Mouse (Mus musculus): ENCODE data around the gene Astn2. TPM values are rescaled to one million over a fixed set of nuclear protein-coding genes. Genes with fewer than 3 reads are reported as not detected.

Gene Astn2
- polyA plus RNA-seq, 1 experiment from 2014 or later: 2.9 TPM

GRCm38 (mm10) chr4:65758174-65758874 is 646.1 kb downstream of the Astn2 start:
- H3K36me3 ChIP-seq: no peaks in the 10 kb centered on the region
- H3K9me3 ChIP-seq (replicated peaks): no peaks in the 10 kb centered on the region
- no peak overlapping the region for H3K27ac ChIP-seq
- no peak overlapping the region for H3K4me2 ChIP-seq (replicated peaks)
- no peak overlapping the region for H3K4me3 ChIP-seq
- no peaks in the 10 kb centered on the region for H3K4me1 ChIP-seq
- peak; percentile 61; the same call in 1 of the 2 replicates for ATAC-seq (ENCODE audit: low FRiP score)
- no peak overlapping the region for H3K9ac ChIP-seq
- WGBS: 53% methylated on average over 5 of the region's 5 CpGs
- no peaks in the 10 kb centered on the region for H3K27me3 ChIP-seq

- no peak overlapping the region for H3K4me3 ChIP-seq
- no peak for ATAC-seq (ENCODE audit: low FRiP score)
- no peaks in the 10 kb centered on the region for H3K4me1 ChIP-seq
- no peaks in the 10 kb centered on the region for H3K27me3 ChIP-seq
- no peak overlapping the region for H3K9ac ChIP-seq
- H3K27ac ChIP-seq: no peak overlapping the region
- H3K4me2 ChIP-seq (replicated peaks): no peak overlapping the region
- 84% methylated on average over 3 of the region's 3 CpGs for WGBS
- H3K9me3 ChIP-seq (replicated peaks): no peaks in the 10 kb centered on the region
- H3K36me3 ChIP-seq: no peaks in the 10 kb centered on the region
Measured at GRCm38 (mm10) chr4:65752941-65753340, 651.5 kb downstream of the Astn2 start.

DNA sequence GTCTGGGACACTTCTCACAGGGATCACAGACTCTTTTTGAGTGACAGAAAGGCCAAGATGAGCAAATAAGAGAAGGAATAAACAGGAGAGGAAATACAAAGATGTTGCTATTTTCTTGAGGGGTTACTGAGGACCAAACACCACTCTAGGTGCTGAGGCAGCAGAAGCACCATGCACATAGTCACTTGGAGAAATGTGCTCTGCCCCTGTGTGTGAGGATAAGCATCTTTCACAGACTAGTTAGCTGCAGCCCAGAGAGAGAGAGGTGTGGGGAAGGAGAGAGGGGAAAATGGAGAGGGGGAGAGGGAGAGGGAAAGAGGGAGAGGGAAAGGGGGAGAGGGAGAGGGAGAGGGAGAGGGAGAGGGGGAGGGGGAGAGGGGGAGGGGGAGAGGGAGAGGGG is 659.6 kb downstream of the Astn2 start:
- no peaks in the 10 kb centered on the region for H3K27me3 ChIP-seq
- H3K27ac ChIP-seq: no peak overlapping the region
- no peak overlapping the region for H3K4me2 ChIP-seq (replicated peaks)
- ATAC-seq (ENCODE audit: low FRiP score): no peak
- no peaks in the 10 kb centered on the region for H3K9me3 ChIP-seq (replicated peaks)
- H3K9ac ChIP-seq: no peak overlapping the region
- H3K4me1 ChIP-seq: 0 out of 2 replicates have a peak, but pooled peaks cover 2% of the 10 kb centered on the region
- H3K4me3 ChIP-seq: no peak overlapping the region
- H3K36me3 ChIP-seq: no peaks in the 10 kb centered on the region

- H3K9ac ChIP-seq: no peak overlapping the region
- no peak overlapping the region for H3K4me3 ChIP-seq
- H3K9me3 ChIP-seq (replicated peaks): no peaks in the 10 kb centered on the region
- no peaks in the 10 kb centered on the region for H3K27me3 ChIP-seq
- H3K4me2 ChIP-seq (replicated peaks): no peak overlapping the region
- H3K27ac ChIP-seq: 0 out of 2 replicates have a peak overlapping the region, but pooled peaks have one; percentile 3
- WGBS: 68% methylated on average over 5 of the region's 5 CpGs
- H3K36me3 ChIP-seq: no peaks in the 10 kb centered on the region
- 0 out of 2 replicates have a peak, but pooled peaks cover 2% of the 10 kb centered on the region for H3K4me1 ChIP-seq
- no peak for ATAC-seq (ENCODE audit: low FRiP score)
Measured at GRCm38 (mm10) chr4:65744088-65744610, 660.3 kb downstream of the Astn2 start.

GRCm38 (mm10) chr4:65743160-65743691 is 661.2 kb downstream of the Astn2 start:
- Histone ChIP-seq H3K27ac (no peak overlapping the region), H3K9me3 (replicated peaks) (no peaks in the 10 kb centered on the region), H3K4me3 (no peak overlapping the region), H3K27me3 (no peaks in the 10 kb centered on the region), H3K4me1 (0 out of 2 replicates have a peak, but pooled peaks cover 2% of the 10 kb centered on the region), H3K9ac (no peak overlapping the region), H3K36me3 (no peaks in the 10 kb centered on the region), H3K4me2 (replicated peaks) (no peak overlapping the region)
- ATAC-seq (ENCODE audit: low FRiP score): no peak

- no peak for ATAC-seq (ENCODE audit: low FRiP score)
- Histone ChIP-seq H3K9me3 (replicated peaks) (no peaks in the 10 kb centered on the region), H3K4me3 (no peak overlapping the region), H3K27ac (no peak overlapping the region), H3K36me3 (no peaks in the 10 kb centered on the region), H3K4me2 (replicated peaks) (no peak overlapping the region), H3K27me3 (no peaks in the 10 kb centered on the region), H3K9ac (no peak overlapping the region), H3K4me1 (no peaks in the 10 kb centered on the region)
- WGBS: 79% methylated on average over 6 of the region's 6 CpGs
Measured at GRCm38 (mm10) chr4:65724414-65724813, 680.0 kb downstream of the Astn2 start.

DNA sequence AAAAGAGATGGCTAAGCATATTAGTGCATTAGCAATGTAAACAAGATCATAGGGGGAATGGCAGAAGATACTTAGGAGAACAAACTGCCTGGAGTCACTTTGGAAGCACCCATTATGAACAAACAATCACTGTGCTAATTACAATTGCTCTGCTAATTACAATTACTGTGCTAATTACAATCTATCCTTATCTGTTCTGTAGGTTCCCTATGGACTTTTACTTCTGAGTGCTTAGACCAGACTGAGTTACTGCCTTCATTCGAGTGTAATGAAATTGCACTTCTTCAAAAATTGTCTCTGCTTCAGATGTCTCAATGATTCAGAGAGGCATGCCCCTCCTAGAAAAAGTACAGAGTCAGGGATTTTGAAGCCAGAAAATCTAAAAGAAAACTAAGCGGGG is 684.8 kb downstream of the Astn2 start:
- Histone ChIP-seq H3K27ac (no peak overlapping the region), H3K9ac (no peak overlapping the region), H3K4me2 (replicated peaks) (no peak overlapping the region), H3K4me1 (no peaks in the 10 kb centered on the region), H3K36me3 (no peaks in the 10 kb centered on the region), H3K9me3 (replicated peaks) (no peaks in the 10 kb centered on the region), H3K27me3 (no peaks in the 10 kb centered on the region), H3K4me3 (no peak overlapping the region)
- no peak for ATAC-seq (ENCODE audit: low FRiP score)
- WGBS: 85% methylated on average over 2 of the region's 2 CpGs

GRCm38 (mm10) chr4:65717899-65718298 is 686.5 kb downstream of the Astn2 start:
- H3K4me1 ChIP-seq: no peaks in the 10 kb centered on the region
- 65% methylated on average over 1 of the region's 1 CpGs for WGBS
- no peak overlapping the region for H3K4me2 ChIP-seq (replicated peaks)
- H3K9ac ChIP-seq: no peak overlapping the region
- no peaks in the 10 kb centered on the region for H3K9me3 ChIP-seq (replicated peaks)
- no peak overlapping the region for H3K27ac ChIP-seq
- H3K36me3 ChIP-seq: no peaks in the 10 kb centered on the region
- H3K4me3 ChIP-seq: no peak overlapping the region
- ATAC-seq (ENCODE audit: low FRiP score): no peak
- no peaks in the 10 kb centered on the region for H3K27me3 ChIP-seq

GRCm38 (mm10) chr4:65716086-65716485 is 688.3 kb downstream of the Astn2 start:
- H3K9ac ChIP-seq: no peak overlapping the region
- H3K9me3 ChIP-seq (replicated peaks): no peaks in the 10 kb centered on the region
- no peak for ATAC-seq (ENCODE audit: low FRiP score)
- no peaks in the 10 kb centered on the region for H3K36me3 ChIP-seq
- no peaks in the 10 kb centered on the region for H3K4me1 ChIP-seq
- no peak overlapping the region for H3K4me3 ChIP-seq
- no peaks in the 10 kb centered on the region for H3K27me3 ChIP-seq
- no peak overlapping the region for H3K4me2 ChIP-seq (replicated peaks)
- 88% methylated on average over 2 of the region's 2 CpGs for WGBS
- no peak overlapping the region for H3K27ac ChIP-seq

- no peak for ATAC-seq (ENCODE audit: low FRiP score)
- no peak overlapping the region for H3K9ac ChIP-seq
- no peaks in the 10 kb centered on the region for H3K9me3 ChIP-seq (replicated peaks)
- H3K36me3 ChIP-seq: no peaks in the 10 kb centered on the region
- no peak overlapping the region for H3K4me2 ChIP-seq (replicated peaks)
- WGBS: 84% methylated on average over 2 of the region's 2 CpGs
- no peak overlapping the region for H3K4me3 ChIP-seq
- no peaks in the 10 kb centered on the region for H3K27me3 ChIP-seq
- H3K4me1 ChIP-seq: no peaks in the 10 kb centered on the region
- H3K27ac ChIP-seq: no peak overlapping the region
Measured at GRCm38 (mm10) chr4:65711678-65712077, 692.7 kb downstream of the Astn2 start.

GRCm38 (mm10) chr4:65710623-65711022 is 693.8 kb downstream of the Astn2 start:
- Histone ChIP-seq H3K27me3 (no peaks in the 10 kb centered on the region), H3K9ac (no peak overlapping the region), H3K4me2 (replicated peaks) (no peak overlapping the region), H3K27ac (no peak overlapping the region), H3K36me3 (no peaks in the 10 kb centered on the region), H3K4me1 (no peaks in the 10 kb centered on the region), H3K9me3 (replicated peaks) (no peaks in the 10 kb centered on the region), H3K4me3 (no peak overlapping the region)
- no peak for ATAC-seq (ENCODE audit: low FRiP score)

- Histone ChIP-seq H3K4me2 (replicated peaks) (no peak overlapping the region), H3K9me3 (replicated peaks) (no peaks in the 10 kb centered on the region), H3K27ac (no peak overlapping the region), H3K27me3 (no peaks in the 10 kb centered on the region), H3K9ac (no peak overlapping the region), H3K4me3 (no peak overlapping the region), H3K4me1 (peaks cover 11% of the 10 kb centered on the region; the same call in 1 of the 2 replicates), H3K36me3 (no peaks in the 10 kb centered on the region)
- WGBS: 67% methylated on average over 4 of the region's 4 CpGs
- no peak for ATAC-seq (ENCODE audit: low FRiP score)
Measured at GRCm38 (mm10) chr4:65701848-65702247, 702.6 kb downstream of the Astn2 start.
